Mouse (Mus musculus): ENCODE measurements around the gene Fam129b. TPM values are rescaled to one million over a fixed set of nuclear protein-coding genes. Genes with fewer than 3 reads are reported as not detected.

Gene Fam129b
- total RNA-seq, 2 experiments from 2014 or later: 31.2 to 33.4 TPM

GRCm38 (mm10) chr2:32918391-32918790, 42.5 kb downstream of the Fam129b start:
- intact Hi-C loops (cut with DNase I): no loop called here
- no peak for DNase-seq

DNA sequence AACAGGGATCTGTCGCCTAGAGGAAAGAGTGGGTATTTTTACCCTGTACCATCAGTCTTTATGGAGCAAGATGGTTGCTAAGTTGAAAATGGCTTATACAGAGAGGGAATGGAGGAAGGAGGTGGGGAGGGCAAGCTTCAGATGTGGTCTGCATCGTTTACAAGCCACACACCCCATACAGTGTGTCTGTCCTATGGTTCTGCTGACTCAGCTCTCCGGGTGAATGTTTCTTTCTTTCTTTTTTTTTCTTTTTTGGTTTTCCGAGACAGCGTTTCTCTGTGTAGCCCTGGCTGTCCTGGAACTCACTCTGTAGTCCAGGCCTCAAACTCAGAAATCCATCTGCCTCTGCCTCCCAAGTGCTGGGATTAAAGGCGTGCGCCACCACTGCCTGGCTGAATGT, 45.3 kb downstream of the Fam129b start:
- DNase-seq: no peak
- intact Hi-C loops (cut with DNase I): no loop called here

DNA sequence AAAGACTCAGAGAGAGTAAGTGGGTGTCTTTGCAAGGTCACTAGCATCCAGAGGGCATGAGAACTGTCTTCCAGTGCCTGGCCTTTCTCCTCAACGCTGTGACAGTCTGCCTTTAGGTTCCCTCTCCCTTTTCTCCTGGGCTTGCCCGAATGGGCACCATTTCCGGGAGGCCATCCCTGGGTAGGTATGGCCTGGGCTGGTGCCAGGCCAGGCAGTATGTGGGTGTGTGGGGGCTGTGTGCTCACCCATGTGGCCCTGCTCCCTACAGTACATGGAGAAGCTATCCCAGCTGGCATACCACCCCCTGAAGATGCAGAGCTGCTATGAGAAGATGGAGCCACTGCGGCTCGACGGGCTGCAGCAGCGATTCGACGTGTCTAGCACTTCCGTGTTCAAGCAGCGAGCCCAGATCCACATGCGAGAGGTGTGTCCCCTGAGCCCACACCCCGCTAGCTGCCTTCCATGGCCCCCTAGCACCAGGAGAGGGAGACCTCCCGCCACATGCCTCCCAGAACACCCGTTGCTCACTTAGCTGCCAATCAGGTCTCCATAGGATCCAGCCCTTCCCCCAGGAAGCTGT, 46.0 kb downstream of the Fam129b start:
- DNase-seq: no peak
- intact Hi-C loops (cut with DNase I): no loop called here

DNA sequence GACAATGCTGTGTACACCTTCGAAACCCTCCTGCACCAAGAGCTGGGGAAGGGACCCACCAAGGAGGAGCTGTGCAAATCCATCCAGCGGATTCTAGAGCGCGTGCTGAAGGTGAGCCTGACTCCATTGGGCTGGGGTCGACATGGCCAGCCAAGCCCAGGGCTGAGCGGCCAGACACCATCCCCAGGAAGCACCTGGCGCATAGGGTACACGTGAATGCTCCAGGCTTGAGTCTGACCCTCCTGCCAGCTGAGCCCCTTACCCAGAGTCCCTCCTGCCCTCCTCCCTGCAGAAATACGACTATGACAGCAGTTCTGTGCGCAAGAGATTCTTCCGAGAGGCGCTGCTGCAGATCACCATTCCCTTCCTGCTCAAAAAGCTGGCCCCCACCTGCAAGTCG, 46.6 kb downstream of the Fam129b start:
- intact Hi-C loops (cut with DNase I): no loop called here
- DNase-seq: no peak

- DNase-seq: no peak
- intact Hi-C loops (cut with DNase I): no loop called here
These were observed 47.8 kb downstream of the Fam129b start for GRCm38 (mm10) chr2:32923551-32924250.

- no peak for DNase-seq
- intact Hi-C loops (cut with DNase I): no loop called here
These were observed 48.5 kb downstream of the Fam129b start for GRCm38 (mm10) chr2:32924306-32924844.

- DNase-seq: no peak
- intact Hi-C loops (cut with DNase I): loop anchor here (5.0 kb wide), 1 partner anchor 139 kb away; no protein-coding TSS in a partner anchor
These were observed 50.6 kb downstream of the Fam129b start for GRCm38 (mm10) chr2:32926330-32927075.

DNA sequence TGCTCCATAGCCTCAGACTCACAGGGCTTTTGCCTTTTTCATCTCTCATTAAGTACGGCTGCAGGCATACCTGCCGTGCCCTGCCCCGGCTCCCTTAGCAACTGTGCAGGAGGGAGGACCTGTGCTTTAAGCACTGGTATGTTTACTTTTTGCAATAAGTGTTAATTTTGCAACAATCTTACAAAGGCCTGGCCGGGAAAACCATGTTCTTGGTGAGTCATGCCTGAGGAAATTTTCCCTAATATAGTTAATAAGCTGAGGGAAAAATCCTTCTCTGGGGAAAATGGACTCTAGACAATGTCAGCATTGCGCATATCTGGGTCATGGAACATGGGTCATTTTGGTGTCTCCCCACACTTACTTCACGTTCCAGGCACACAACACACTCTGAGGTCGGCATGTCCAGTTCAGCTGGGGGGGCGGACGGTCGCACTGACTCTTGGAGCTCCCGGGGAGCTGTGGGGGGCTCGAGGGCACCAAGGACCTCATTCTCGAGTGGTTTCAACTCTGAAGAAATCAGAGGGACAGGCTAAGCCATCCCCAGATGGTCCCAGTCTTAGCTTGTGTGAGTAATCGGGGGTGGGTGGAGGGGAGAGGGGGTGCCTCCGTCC, 51.8 kb downstream of the Fam129b start:
- intact Hi-C loops (cut with DNase I): loop anchor here (1.0 to 5.0 kb wide), 3 partner anchors 13 to 140 kb away; no protein-coding TSS in a partner anchor
- DNase-seq: no peak

DNA sequence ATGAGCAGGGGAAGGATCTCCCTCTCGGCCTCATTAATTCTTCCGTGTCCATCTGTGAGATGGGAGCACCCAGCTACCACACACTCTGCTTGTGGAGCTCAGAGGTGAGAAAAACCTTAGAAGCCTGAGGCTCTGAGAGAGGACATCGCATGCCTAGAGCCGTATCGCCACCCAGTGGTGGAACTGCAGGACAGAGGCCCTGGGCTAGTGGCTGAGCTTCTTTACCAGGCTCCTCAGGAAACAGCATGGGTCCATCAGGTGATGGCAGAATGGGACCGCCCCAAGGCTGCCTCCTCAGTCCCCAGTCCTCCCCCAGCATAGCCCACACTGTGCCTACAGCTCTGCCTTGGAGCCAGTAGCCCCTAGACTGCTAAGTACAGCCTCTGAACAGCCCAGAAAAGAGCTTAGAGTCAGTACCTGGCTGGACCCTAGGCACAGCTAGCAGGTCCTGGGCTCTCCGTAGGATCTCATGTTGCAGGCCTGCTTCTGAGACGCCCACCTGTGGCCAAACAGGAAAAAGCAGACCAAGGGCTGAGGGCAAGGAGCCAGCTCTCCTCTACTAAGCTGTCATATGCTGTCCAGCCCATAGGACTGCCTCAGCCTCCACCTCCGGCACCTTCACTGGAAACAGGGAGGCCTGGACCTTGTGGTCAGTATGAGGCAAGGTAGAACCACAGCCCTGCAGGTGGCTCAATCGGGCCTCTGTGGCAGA, 52.5 kb downstream of the Fam129b start:
- intact Hi-C loops (cut with DNase I): loop anchor here (1.0 to 5.0 kb wide), 3 partner anchors 14 to 141 kb away; no protein-coding TSS in a partner anchor
- peak; percentile 81 to 85 for DNase-seq

- intact Hi-C loops (cut with DNase I): loop anchor here (1.0 to 5.0 kb wide), 3 partner anchors 14 to 142 kb away; no protein-coding TSS in a partner anchor
These were observed 53.3 kb downstream of the Fam129b start for GRCm38 (mm10) chr2:32928947-32929829.

GRCm38 (mm10) chr2:32931730-32932129, 55.8 kb downstream of the Fam129b start:
- no peak for DNase-seq
- intact Hi-C loops (cut with DNase I): no loop called here

More at GRCm38 (mm10) chr2:32928947-32929829, 53.3 kb downstream of the Fam129b start:
- DNase-seq: no peak

GRCm38 (mm10) chr2:32938741-32939140, 62.8 kb downstream of the Fam129b start:
- intact Hi-C loops (cut with DNase I): no loop called here
- no peak for DNase-seq

DNA sequence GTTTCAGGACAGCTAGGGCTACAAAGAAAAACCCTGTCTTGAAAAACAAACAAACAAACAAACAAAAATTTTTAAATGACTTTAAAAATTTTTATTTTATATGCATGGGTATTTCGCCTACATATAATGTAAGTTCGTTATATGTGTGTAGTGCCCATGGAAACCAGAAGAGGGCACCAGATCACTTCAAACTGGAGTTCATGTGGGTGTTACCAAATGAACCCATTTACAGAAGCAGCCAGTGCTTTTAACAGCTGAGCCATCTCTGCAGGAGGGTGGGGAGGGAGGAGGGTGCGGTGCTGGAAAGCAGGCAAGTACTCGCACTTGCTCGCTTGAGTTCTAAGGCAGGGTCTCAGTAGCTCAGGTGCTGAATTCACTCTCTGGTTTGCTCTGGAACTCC, 63.5 kb downstream of the Fam129b start:
- intact Hi-C loops (cut with DNase I): no loop called here
- peak in 1 of 2 experiments; percentile 65 for DNase-seq

GRCm38 (mm10) chr2:32940483-32940882, 64.6 kb downstream of the Fam129b start:
- intact Hi-C loops (cut with DNase I): no loop called here
- no peak for DNase-seq

GRCm38 (mm10) chr2:32947454-32947853, 71.5 kb downstream of the Fam129b start:
- intact Hi-C loops (cut with DNase I): no loop called here

GRCm38 (mm10) chr2:32954581-32954980, 78.7 kb downstream of the Fam129b start:
- DNase-seq: no peak
- intact Hi-C loops (cut with DNase I): no loop called here

More at GRCm38 (mm10) chr2:32947454-32947853, 71.5 kb downstream of the Fam129b start:
- DNase-seq: no peak

GRCm38 (mm10) chr2:32957344-32957743, 81.4 kb downstream of the Fam129b start:
- DNase-seq: no peak
- intact Hi-C loops (cut with DNase I): no loop called here

GRCm38 (mm10) chr2:32960273-32960672, 84.4 kb downstream of the Fam129b start:
- intact Hi-C loops (cut with DNase I): no loop called here
- no peak for DNase-seq
